8 mouse cellular contexts compared by ENCODE assay signal in the genomic region with DNA sequence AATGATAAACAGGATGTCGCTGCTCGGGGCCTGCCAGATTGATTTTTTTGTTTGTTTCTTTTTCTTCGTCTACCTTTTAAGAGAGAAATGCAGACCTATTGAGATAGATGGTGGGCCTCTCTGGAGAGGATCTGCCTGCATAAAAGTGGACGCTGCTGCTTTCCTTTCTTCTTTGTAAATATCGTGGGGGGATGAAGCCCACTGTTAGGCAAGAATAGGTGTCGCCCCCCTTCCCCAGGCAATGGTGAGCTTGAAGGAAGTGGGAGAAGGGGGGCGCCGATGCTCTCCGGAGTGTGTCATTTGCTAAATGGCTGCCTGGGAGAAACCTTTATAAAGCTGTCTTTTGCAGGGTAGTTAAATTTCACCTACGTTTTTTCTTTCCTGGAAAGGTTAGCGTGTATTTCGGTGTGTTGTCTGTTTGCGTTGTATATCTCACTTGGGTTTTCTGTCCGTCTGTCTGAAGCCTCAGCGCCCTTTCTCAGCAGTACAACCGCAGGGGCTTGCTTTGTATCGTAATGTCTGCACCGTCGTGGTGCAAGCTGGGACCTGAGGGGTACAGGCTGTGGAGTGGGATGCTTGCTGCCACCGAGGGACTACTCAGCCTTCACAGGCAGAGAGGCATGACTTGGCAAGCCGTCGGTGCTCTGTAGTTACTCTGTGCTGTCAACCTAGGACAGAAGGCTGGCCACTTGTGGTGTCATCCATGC. TPM values are rescaled to one million over a fixed set of nuclear protein-coding genes. Genes with fewer than 3 reads are reported as not detected.
DNase-seq lines count a peak whose midpoint lies in the region; ATAC-seq and TF ChIP-seq lines count a peak whose summit lies in the region.

No protein-coding gene starts in this region.

- H3K4me3 ChIP-seq in G1E (ENCODE audit: low read depth, low read length), result peak overlapping the region; percentile 85
- H3K4me3 ChIP-seq in embryonic facial prominence, embryonic 15.5 days (replicated peaks), result peak overlapping the region; percentile 77
- peak overlapping the region; percentile 73 for H3K4me3 ChIP-seq in lung, embryonic 16.5 days (ENCODE audit: low read length)

- peak; percentile 51 for DNase-seq in kidney, adult 11 months
- no peak for DNase-seq in kidney, postnatal 14 days
- DNase-seq in G1E (ENCODE audit: low spot score), result no peak
- DNase-seq in induced T-regulatory cell, adult 2 months (ENCODE audit: low read depth), result peak; percentile 81
- DNase-seq in retina, embryonic 14.5 days (ENCODE audit: low spot score), result peak; percentile 62
- DNase-seq in urinary bladder, postnatal 10 days (ENCODE audit: low spot score), result no peak

- no peak for TF ChIP-seq CTCF in G1E (IDR thresholded peaks at IDR 0.05; ENCODE audit: low read depth, low read length)

- H3K4me2 ChIP-seq in embryonic facial prominence, embryonic 15.5 days (replicated peaks), result peak overlapping the region; percentile 80
- H3K4me2 ChIP-seq in lung, embryonic 16.5 days (ENCODE audit: low read depth, low read length), result peak overlapping the region; percentile 94

- peaks cover 59% of the 10 kb centered on the region for H3K4me1 ChIP-seq in G1E (ENCODE audit: insufficient read depth, low read depth, low read length)
- peaks cover 57% of the 10 kb centered on the region for H3K4me1 ChIP-seq in embryonic facial prominence, embryonic 15.5 days
- peaks cover 46% of the 10 kb centered on the region for H3K4me1 ChIP-seq in lung, embryonic 16.5 days (replicated peaks; ENCODE audit: control insufficient read depth, insufficient read depth, low read length)

- H3K36me3 ChIP-seq in G1E (replicated peaks), result peaks cover 34% of the 10 kb centered on the region
- H3K36me3 ChIP-seq in embryonic facial prominence, embryonic 15.5 days, result no peaks in the 10 kb centered on the region
- no peaks in the 10 kb centered on the region for H3K36me3 ChIP-seq in lung, embryonic 16.5 days (ENCODE audit: control insufficient read depth, insufficient read depth, low read length)

- peak overlapping the region; percentile 98 for H3K9ac ChIP-seq in embryonic facial prominence, embryonic 15.5 days
- H3K9ac ChIP-seq in lung, embryonic 16.5 days (ENCODE audit: low read length), result peak overlapping the region; percentile 99

- WGBS in embryonic facial prominence, embryonic 15.5 days, result under 1% methylated on average over 22 of the region's 22 CpGs
- under 1% methylated on average over 22 of the region's 22 CpGs for WGBS in lung, embryonic 16.5 days

- peak overlapping the region; percentile 99 for H3K27ac ChIP-seq in embryonic facial prominence, embryonic 15.5 days (replicated peaks)
- H3K27ac ChIP-seq in lung, embryonic 16.5 days (ENCODE audit: low read length), result peak overlapping the region; percentile 99

- H3K9me3 ChIP-seq in G1E (replicated peaks), result no peaks in the 10 kb centered on the region
- H3K9me3 ChIP-seq in embryonic facial prominence, embryonic 15.5 days (replicated peaks), result no peaks in the 10 kb centered on the region
- H3K9me3 ChIP-seq in lung, embryonic 16.5 days (ENCODE audit: control insufficient read depth, low read length), result no peaks in the 10 kb centered on the region

- H3K27me3 ChIP-seq in G1E (ENCODE audit: insufficient read depth, low read length), result no peaks in the 10 kb centered on the region
- no peaks in the 10 kb centered on the region for H3K27me3 ChIP-seq in embryonic facial prominence, embryonic 15.5 days
- no peaks in the 10 kb centered on the region for H3K27me3 ChIP-seq in lung, embryonic 16.5 days (ENCODE audit: control insufficient read depth, insufficient read depth, low read depth, low read length)

- ATAC-seq in G1E (ENCODE audit: extremely low read depth, insufficient number of reproducible peaks, low FRiP score, poor library complexity, severe bottlenecking), result peak; percentile 37; the same call in 1 of the 2 replicates
- no peak for ATAC-seq in embryonic facial prominence, embryonic 15.5 days (ENCODE audit: insufficient number of reproducible peaks, low FRiP score, low TSS enrichment, low read depth)
- ATAC-seq in lung, embryonic 16.5 days (ENCODE audit: low read depth), result no peak

RNA-seq across cellular contexts. Expression of a gene that starts 0.9 kb away (rescaled TPM):
- total RNA-seq in G1E (2014; fragmentation: Nextera tagmentation), result 147 and 160 TPM in 2 replicates
- total RNA-seq in G1E (2017), result 16.0 and 17.1 TPM in 2 replicates
- polyA plus RNA-seq in G1E (2012), result 90.5 and 103 TPM in 2 replicates
- 54.0 and 56.2 TPM in 2 replicates for polyA plus RNA-seq in embryonic facial prominence, embryonic 15.5 days (2015; fragmentation: Nextera tagmentation; extraction: Ambion mirVana)
- 24.7 and 26.9 TPM in 2 replicates for polyA plus RNA-seq in lung, embryonic 16.5 days (2015; fragmentation: Nextera tagmentation; extraction: Ambion mirVana)

RNA-seq across cellular contexts. Expression of a gene that starts 56.5 kb away (rescaled TPM):
- total RNA-seq in G1E (2014; fragmentation: Nextera tagmentation) (not detected in 2 replicates), G1E (2017) (0.41 and 0.44 TPM in 2 replicates)
- 0.42 and 0.44 TPM in 2 replicates for polyA plus RNA-seq in G1E (2012)
- 9.4 and 10.0 TPM in 2 replicates for polyA plus RNA-seq in embryonic facial prominence, embryonic 15.5 days (2015; fragmentation: Nextera tagmentation; extraction: Ambion mirVana)
- 3.6 and 3.9 TPM in 2 replicates for polyA plus RNA-seq in lung, embryonic 16.5 days (2015; fragmentation: Nextera tagmentation; extraction: Ambion mirVana)

Comparison
In these comparisons a context has a peak if more than half of its experiments do, and no peak if none do; other contexts are left out.
1. DNase-seq: peak in kidney, adult 11 months (single experiment), induced T-regulatory cell, adult 2 months (single experiment) and retina, embryonic 14.5 days (single experiment); none in kidney, postnatal 14 days (single experiment), G1E (single experiment) and urinary bladder, postnatal 10 days (single experiment).
2. Peak in every context shown above with its lines, with median percentiles within 50 percentile points of each other: H3K4me3 ChIP-seq.